Mouse (Mus musculus): Measurements from ENCODE around the gene Rbm26.

- TF ChIP-seq CTCF (IDR thresholded peaks at IDR 0.05; ENCODE audit: borderline replicate concordance, control insufficient read depth, extremely low read depth, insufficient read depth, low read length, poor library complexity) (no peak), POLR2A (IDR thresholded peaks at IDR 0.05; ENCODE audit: control insufficient read depth, extremely low read depth, insufficient read depth, low read length, poor library complexity) (no peak)
These were observed 106.7 kb downstream of the Rbm26 start for GRCm38 (mm10) chr14:105070258-105071009.
